Mouse (Mus musculus) liver, adult 2 months (tissue): ENCODE measurements around the gene Rag1.

Experiments
- CTCF ChIP-seq: fragments of 200-500 bp; IDR thresholded peaks from 2 replicates; pipeline ENCODE4 v1.5.1; 2011; ENCODE audit warnings: low read depth, low read length, control low read depth
- POLR2A ChIP-seq: fragments of 200-500 bp; IDR thresholded peaks from 2 replicates; pipeline ENCODE4 v1.6.1; 2011; ENCODE audit warnings: low read length, control low read depth; ENCODE audit not compliant: insufficient read depth; ENCODE audit errors: extremely low read depth

DNA sequence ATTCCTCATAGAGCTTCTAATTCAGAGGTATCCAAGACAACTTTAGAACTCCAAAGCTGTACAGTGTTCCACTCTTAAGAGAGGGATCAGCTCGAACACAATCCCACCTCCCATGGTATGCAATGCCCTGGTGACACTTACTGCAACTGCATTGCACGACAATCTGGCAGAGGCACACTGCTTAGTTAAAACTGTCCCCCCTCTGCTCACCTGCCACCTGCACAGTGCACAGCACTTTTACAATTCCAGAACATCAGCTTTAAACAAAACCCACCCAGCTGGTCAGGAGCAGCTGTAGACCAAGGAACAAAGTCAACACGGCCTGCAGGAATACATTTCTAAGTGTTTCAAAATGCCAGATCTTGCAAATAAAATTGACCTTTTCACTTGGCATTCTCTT lies 28.4 kb downstream of the Rag1 start:
- TF ChIP-seq POLR2A (no peak), CTCF (no peak)
